Mouse (Mus musculus) liver, embryonic 14.5 days (tissue): ENCODE measurements at regions not wholly inside any gene's neighbourhood (a gene's known extent, or its start where the extent isn't known, plus 50 kb on each side); places are given as distances from the start of the nearest gene placed in this dataset.

Source experiments
- ATAC-seq: fragments of 200-750 bp; cut with Nextera tagmentation; 2 replicates; pipeline ENCODE4 v1.8.0; 2017; ENCODE audit warnings: moderate number of reproducible peaks, mild to moderate bottlenecking, moderate library complexity; ENCODE audit not compliant: insufficient read depth
- DNase-seq, 3 experiments: peaks; one replicate each; pipeline ENCODE4 v3.0.0-alpha.2; 2012 to 2013; ENCODE audit warnings: low read depth in 3 of 3, low spot score in 3 of 3
- H3K27ac ChIP-seq: fragments of 300-500 bp; sonication (generic); 2 replicates; pipeline ENCODE4 v1.5.1; 2014; ENCODE audit warnings: moderate library complexity, mild to moderate bottlenecking, control low read depth, inconsistent platforms
- H3K27me3 ChIP-seq: fragments of 300-500 bp; sonication (generic); 2 replicates; pipeline ENCODE4 v1.6.1; 2014; ENCODE audit warnings: mild to moderate bottlenecking, low read length, moderate library complexity; ENCODE audit not compliant: control insufficient read depth, insufficient read depth
- H3K36me3 ChIP-seq: fragments of 300-500 bp; sonication (generic); replicated peaks from 2 replicates; pipeline ENCODE4 v1.6.1; 2014; ENCODE audit warnings: low read depth; ENCODE audit not compliant: control insufficient read depth, insufficient read depth
- H3K4me1 ChIP-seq, 2 experiments: fragments of 200-500 bp in 1 of 2; fragments of 300-500 bp in 1 of 2; sonication (generic) in 1 of 2; replicated peaks; 2 replicates each; pipeline ENCODE4 v1.6.1; 2012 to 2014; ENCODE audit warnings: antibody characterized with exemption in 1 of 2, inconsistent platforms in 1 of 2, low read length in 1 of 2; ENCODE audit not compliant: control insufficient read depth in 2 of 2, insufficient read depth in 2 of 2
- H3K4me2 ChIP-seq: fragments of 300-500 bp; sonication (generic); 2 replicates; pipeline ENCODE4 v1.6.1; 2014; ENCODE audit warnings: low read depth, mild to moderate bottlenecking, control low read depth, moderate library complexity
- H3K4me3 ChIP-seq, 2 experiments: fragments of 200-500 bp in 1 of 2; fragments of 300-500 bp in 1 of 2; sonication (generic) in 1 of 2; 2 replicates each; pipeline ENCODE4 v1.5.1; 2012 to 2014; ENCODE audit warnings: low read depth in 2 of 2, low read length in 2 of 2, mild to moderate bottlenecking in 2 of 2, control low read depth in 1 of 2, inconsistent platforms in 1 of 2, moderate library complexity in 1 of 2; ENCODE audit not compliant: insufficient read depth in 1 of 2
- H3K9ac ChIP-seq: fragments of 300-500 bp; sonication (generic); replicated peaks from 2 replicates; pipeline ENCODE4 v1.6.1; 2014; ENCODE audit warnings: mild to moderate bottlenecking, control low read depth, moderate library complexity
- H3K9me3 ChIP-seq: fragments of 300-500 bp; sonication (generic); 2 replicates; pipeline ENCODE4 v1.6.1; 2016; ENCODE audit warnings: low read length, mixed read lengths; ENCODE audit not compliant: control insufficient read depth
- CTCF ChIP-seq: IDR thresholded peaks from 2 replicates; pipeline ENCODE4 v1.5.1; 2016; ENCODE audit warnings: antibody characterized with exemption, low read depth, control low read depth
- EP300 ChIP-seq: IDR thresholded peaks from 2 replicates; pipeline ENCODE4 v1.6.1; 2016; ENCODE audit warnings: antibody characterized with exemption, low read depth
- WGBS: fragments of 180-500 bp; shearing (Covaris S2); extraction: QIAGEN DNeasy Blood & Tissue Kit; methylation state at CpG from one replicate; pipeline ENCODE4 v1.1.7; 2014; ENCODE audit not compliant: insufficient replicate concordance; 5-methylcytosine and 5-hydroxymethylcytosine counted together

GRCm38 (mm10) chr8:115496016-115496415, 211.6 kb downstream of the Maf start:
- DNase-seq, result no peak
- WGBS, result 54% methylated on average over 1 of the region's 1 CpGs
- no peak for ATAC-seq

GRCm38 (mm10) chr8:115494353-115494752, 213.2 kb downstream of the Maf start:
- WGBS, result 71% methylated on average over 8 of the region's 8 CpGs
- no peak overlapping the region for H3K4me2 ChIP-seq
- no peaks in the 10 kb centered on the region for H3K4me1 ChIP-seq
- no peak overlapping the region for H3K4me3 ChIP-seq
- no peaks in the 10 kb centered on the region for H3K36me3 ChIP-seq
- TF ChIP-seq CTCF (no peak), EP300 (no peak)
- DNase-seq, result no peak
- H3K27ac ChIP-seq, result no peak overlapping the region
- no peaks in the 10 kb centered on the region for H3K9me3 ChIP-seq
- no peak overlapping the region for H3K9ac ChIP-seq
- no peaks in the 10 kb centered on the region for H3K27me3 ChIP-seq
- no peak for ATAC-seq

More at GRCm38 (mm10) chr8:115496016-115496415, 211.6 kb downstream of the Maf start:
- H3K4me1 ChIP-seq, result no peaks in the 10 kb centered on the region
- H3K4me3 ChIP-seq, result no peak overlapping the region
- H3K9me3 ChIP-seq, result no peaks in the 10 kb centered on the region
- H3K4me2 ChIP-seq, result no peak overlapping the region
- H3K9ac ChIP-seq, result no peak overlapping the region
- no peak overlapping the region for H3K27ac ChIP-seq
- no peaks in the 10 kb centered on the region for H3K27me3 ChIP-seq
- no peak for TF ChIP-seq CTCF
- no peak for TF ChIP-seq EP300
- H3K36me3 ChIP-seq, result no peaks in the 10 kb centered on the region

- 13% methylated on average over 3 of the region's 3 CpGs for WGBS
- Histone ChIP-seq H3K9me3 (no peaks in the 10 kb centered on the region), H3K9ac (no peak overlapping the region), H3K4me2 (no peak overlapping the region), H3K36me3 (no peaks in the 10 kb centered on the region), H3K27me3 (no peaks in the 10 kb centered on the region), H3K27ac (no peak overlapping the region), H3K4me3 (no peak overlapping the region), H3K4me1 (no peaks in the 10 kb centered on the region; a peak in 1 of 4 replicates)
- no peak for TF ChIP-seq CTCF
- TF ChIP-seq EP300, result no peak
- ATAC-seq (no peak), DNase-seq (no peak)
These were observed 220.7 kb downstream of the Maf start for GRCm38 (mm10) chr8:115486904-115487303.

GRCm38 (mm10) chr8:115481136-115481535, 226.5 kb downstream of the Maf start:
- no peak overlapping the region for H3K9ac ChIP-seq
- no peaks in the 10 kb centered on the region for H3K27me3 ChIP-seq
- TF ChIP-seq CTCF, result no peak
- no peak for TF ChIP-seq EP300
- H3K4me3 ChIP-seq, result no peak overlapping the region
- no peak overlapping the region for H3K4me2 ChIP-seq
- ATAC-seq, result no peak
- DNase-seq, result no peak
- H3K27ac ChIP-seq, result no peak overlapping the region
- 62% methylated on average over 7 of the region's 7 CpGs for WGBS
- H3K4me1 ChIP-seq, result peaks cover 0 to 2% of the 10 kb centered on the region in 2 experiments; a peak in 1 of 4 replicates
- no peaks in the 10 kb centered on the region for H3K9me3 ChIP-seq
- no peaks in the 10 kb centered on the region for H3K36me3 ChIP-seq

GRCm38 (mm10) chr8:115478406-115479060, 229.1 kb downstream of the Maf start:
- Histone ChIP-seq H3K4me1 (peaks cover 0 to 2% of the 10 kb centered on the region in 2 experiments; a peak in 1 of 4 replicates), H3K27me3 (no peaks in the 10 kb centered on the region), H3K27ac (no peak overlapping the region), H3K9ac (no peak overlapping the region), H3K9me3 (no peaks in the 10 kb centered on the region), H3K4me2 (no peak overlapping the region), H3K4me3 (no peak overlapping the region), H3K36me3 (no peaks in the 10 kb centered on the region)
- no peak for TF ChIP-seq CTCF
- no peak for TF ChIP-seq EP300
- DNase-seq (no peak), ATAC-seq (no peak)
- WGBS, result 66% methylated on average over 11 of the region's 11 CpGs
